Comparison of ENCODE assay signal across 8 mouse cellular contexts in genomic region chr10:24622586-24622985, GRCm38 (mm10). TPM values are rescaled to one million over a fixed set of nuclear protein-coding genes. Genes with fewer than 3 reads are reported as not detected.
DNase-seq lines count a peak whose midpoint lies in the region; ATAC-seq and TF ChIP-seq lines count a peak whose summit lies in the region.
"Had no signal": no experiment of that assay in that cellular context is flagged by ENCODE, and none has a peak within 500 bp of the region (broad histone marks: within the 10 kb centered on the region; RNA-seq: fewer than 3 reads in every experiment).

No protein-coding gene starts in this region.

- peak; percentile 46 for DNase-seq in ovary, postnatal 10 days (ENCODE audit: low spot score)
- DNase-seq in ovary, adult 18-20 months (ENCODE audit: low spot score) = no peak
- peak; percentile 83 for DNase-seq in adipocyte (ENCODE audit: low spot score)
- peak; percentile 84 for DNase-seq in embryo, embryonic 10.5 days (ENCODE audit: low spot score)
- DNase-seq in heart, postnatal 4 days = peak; percentile 90
- peak; percentile 82 for DNase-seq in liver, postnatal 0 days
- DNase-seq in right cerebral cortex, postnatal 14 days = peak; percentile 75

- TF ChIP-seq CTCF in liver, postnatal 0 days (IDR thresholded peaks at IDR 0.05; ENCODE audit: low read depth) = peak; percentile 98

- no peak overlapping the region for H3K4me3 ChIP-seq in liver, postnatal 0 days (ENCODE audit: low read depth, low read length)
- H3K4me3 ChIP-seq: limb, embryonic 12.5 days had no signal

- ATAC-seq in liver, postnatal 0 days = no peak

- no peak overlapping the region for H3K27ac ChIP-seq in liver, postnatal 0 days (ENCODE audit: low read depth)
- H3K27ac ChIP-seq: limb, embryonic 12.5 days had no signal

- 25% methylated on average over 7 of the region's 7 CpGs for WGBS in liver, postnatal 0 days (ENCODE audit: insufficient replicate concordance)

- H3K4me1 ChIP-seq in liver, postnatal 0 days (ENCODE audit: insufficient read depth) = no peaks in the 10 kb centered on the region

- H3K9me3 ChIP-seq in liver, postnatal 0 days (ENCODE audit: low read length) = no peaks in the 10 kb centered on the region
- H3K9me3 ChIP-seq: limb, embryonic 12.5 days had no signal

- no peaks in the 10 kb centered on the region for H3K36me3 ChIP-seq in liver, postnatal 0 days (replicated peaks; ENCODE audit: insufficient read depth, low read length)
- H3K36me3 ChIP-seq: limb, embryonic 12.5 days had no signal

- no peak overlapping the region for H3K9ac ChIP-seq in liver, postnatal 0 days (replicated peaks)
- H3K9ac ChIP-seq: limb, embryonic 12.5 days had no signal

- no peak overlapping the region for H3K4me2 ChIP-seq in liver, postnatal 0 days (ENCODE audit: low read depth, low read length)
- H3K4me2 ChIP-seq: limb, embryonic 12.5 days had no signal

- H3K27me3 ChIP-seq in liver, postnatal 0 days (ENCODE audit: insufficient read depth, low read length) = no peaks in the 10 kb centered on the region
- H3K27me3 ChIP-seq: limb, embryonic 12.5 days had no signal

- no peak for TF ChIP-seq EP300 in liver, postnatal 0 days (IDR thresholded peaks at IDR 0.05; ENCODE audit: low read depth)

RNA-seq across cellular contexts. Expression of gene Ccn2, which starts 27.3 kb away (rescaled TPM):
- 100 to 1,000 TPM; 160 to 233 TPM for total RNA-seq in heart, postnatal 4 days (2021)
- 0.58 and 1.3 TPM in 2 replicates for polyA plus RNA-seq in liver, postnatal 0 days (2015; fragmentation: Nextera tagmentation; extraction: Ambion mirVana)
